Mouse (Mus musculus): ENCODE results near the gene Vamp5. TPM values are rescaled to one million over a fixed set of nuclear protein-coding genes. Genes with fewer than 3 reads are reported as not detected.

Vamp5 gene
- 10 to 100 TPM; 35.1 to 38.5 TPM for total RNA-seq (2021)
- long read RNA-seq, experiment 1, transcript Vamp5-203 (2 exons, 2,619 nt): minor isoform, 10 of 46 reads
- long read RNA-seq, experiment 1, transcript Vamp5-202 (3 exons, 623 nt): major isoform, 28 of 46 reads
- long read RNA-seq, experiment 1, partial matches to known transcripts: 3 of 46 reads
- long read RNA-seq, experiment 1, other reads (novel, unspliced or antisense): 5 of 46 reads
- long read RNA-seq, experiment 2, transcript Vamp5-202 (3 exons, 623 nt): major isoform, 20 of 23 reads
- long read RNA-seq, experiment 2, partial matches to known transcripts: 0 of 23 reads
- long read RNA-seq, experiment 2, other reads (novel, unspliced or antisense): 1 of 23 reads

DNA sequence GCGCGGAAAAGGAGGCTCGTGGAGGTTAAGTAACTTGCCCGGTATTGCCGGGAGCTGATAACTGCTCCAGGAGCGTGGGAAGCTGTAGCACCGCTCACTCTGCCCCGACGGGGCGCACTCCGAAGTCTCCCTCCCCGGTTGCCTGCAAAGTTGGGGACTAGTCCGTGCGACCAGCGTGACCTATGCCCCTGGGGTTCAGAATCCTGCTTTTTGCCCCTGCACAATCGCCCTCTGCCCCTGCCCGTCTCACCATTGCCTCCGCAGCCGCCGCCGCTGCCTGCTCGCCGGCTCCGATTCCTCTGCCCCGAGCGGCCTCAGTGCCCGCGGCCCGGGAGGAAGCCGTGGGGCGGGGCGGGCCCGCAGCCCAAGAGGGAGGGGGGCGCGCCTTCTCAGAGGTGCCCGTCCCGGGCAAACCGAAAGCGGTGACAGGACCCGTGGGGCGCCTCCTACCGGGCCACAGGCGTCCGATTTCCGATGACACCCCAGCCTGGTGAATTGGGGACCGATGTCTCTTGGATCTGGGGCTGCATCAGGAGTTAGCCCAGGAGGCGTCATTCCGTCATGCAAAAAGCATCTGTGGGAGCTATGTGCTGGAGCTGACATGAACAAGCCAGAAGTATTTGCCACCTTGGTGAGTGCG lies at the start of gene Vamp5:
TSS of gene Vamp5 (minus strand) at position 338 of the 640 bp plus-strand sequence.
- peak; percentile 90 to 95 for DNase-seq

DNA sequence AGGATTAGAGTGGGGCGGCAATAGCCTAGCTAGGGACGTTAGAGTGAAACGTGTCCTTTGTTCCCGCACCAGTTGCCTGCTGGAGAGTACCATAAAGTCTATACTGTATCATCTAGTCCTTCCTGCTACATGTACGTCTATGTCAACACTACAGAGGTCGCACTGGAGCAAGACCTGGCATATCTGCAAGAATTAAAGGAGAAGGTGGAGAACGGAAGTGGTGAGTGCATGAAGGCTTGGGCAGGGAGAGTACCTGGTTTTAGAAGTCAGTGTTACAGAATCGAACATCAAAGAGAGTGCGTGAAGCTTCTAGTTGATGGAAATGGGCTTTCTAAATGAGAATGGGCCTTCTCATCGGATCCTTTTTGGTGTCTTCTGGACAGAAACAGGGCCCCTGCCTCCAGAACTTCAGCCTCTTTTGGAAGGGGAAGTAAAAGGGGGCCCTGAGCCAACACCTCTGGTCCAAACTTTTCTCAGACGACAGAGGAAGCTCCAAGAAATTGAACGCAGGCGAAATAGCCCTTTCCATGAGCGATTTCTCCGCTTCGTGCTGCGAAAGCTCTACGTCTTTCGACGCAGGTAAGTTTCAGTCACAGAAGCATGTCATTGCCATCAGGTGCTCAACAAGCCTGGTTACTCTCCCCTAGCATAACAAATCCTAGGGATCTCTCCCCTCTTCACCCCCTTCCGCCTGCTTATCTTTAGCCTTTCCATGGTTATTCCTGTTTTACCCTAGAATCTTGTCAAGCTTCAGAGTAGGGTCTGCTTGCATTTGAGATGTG lies 49.0 kb upstream of the Vamp5 start:
- no peak for DNase-seq

- peak; percentile 81 to 85 for DNase-seq
Measured at GRCm38 (mm10) chr6:72428036-72428435, 47.8 kb upstream of the Vamp5 start.

DNA sequence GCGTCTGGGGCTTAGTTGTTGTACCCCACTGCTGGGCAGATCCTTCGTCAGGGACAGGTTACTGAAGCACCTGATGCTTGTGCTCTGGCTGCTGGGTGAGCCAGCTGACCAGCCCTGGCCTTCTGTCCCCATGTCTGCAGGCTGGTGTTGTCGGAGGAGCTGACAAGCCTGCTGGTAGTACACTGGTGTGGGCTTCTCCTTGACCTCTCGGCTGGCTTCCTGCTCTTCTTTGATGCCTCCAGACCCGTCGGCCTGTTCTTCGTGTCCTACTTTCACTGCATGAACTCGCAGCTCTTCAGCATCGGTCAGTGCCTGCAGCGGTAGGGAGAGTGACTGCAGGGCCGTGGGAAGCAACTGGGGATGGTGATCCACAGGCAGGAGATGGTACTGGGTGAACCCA lies 45.4 kb upstream of the Vamp5 start:
- DNase-seq: no peak

DNA sequence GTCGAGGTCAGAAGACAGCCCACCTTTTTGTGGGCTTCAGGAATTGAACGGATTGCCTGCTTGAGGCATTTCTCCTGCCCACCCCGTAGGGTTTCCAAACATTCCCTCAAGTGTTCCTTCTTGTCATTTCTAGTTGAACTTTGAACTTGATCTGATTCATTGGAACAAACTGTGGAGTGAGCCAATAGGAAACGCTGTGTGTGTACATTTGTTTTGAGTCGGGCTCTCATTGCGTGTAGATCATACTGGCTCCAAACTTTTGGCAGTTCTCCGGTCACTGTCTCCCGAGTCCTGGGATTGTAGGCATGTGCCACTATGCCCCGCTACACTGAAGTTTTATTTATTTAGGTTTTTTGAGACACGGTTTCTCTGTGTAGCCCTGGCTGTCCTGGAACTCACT lies 40.6 kb upstream of the Vamp5 start:
- DNase-seq: no peak

DNA sequence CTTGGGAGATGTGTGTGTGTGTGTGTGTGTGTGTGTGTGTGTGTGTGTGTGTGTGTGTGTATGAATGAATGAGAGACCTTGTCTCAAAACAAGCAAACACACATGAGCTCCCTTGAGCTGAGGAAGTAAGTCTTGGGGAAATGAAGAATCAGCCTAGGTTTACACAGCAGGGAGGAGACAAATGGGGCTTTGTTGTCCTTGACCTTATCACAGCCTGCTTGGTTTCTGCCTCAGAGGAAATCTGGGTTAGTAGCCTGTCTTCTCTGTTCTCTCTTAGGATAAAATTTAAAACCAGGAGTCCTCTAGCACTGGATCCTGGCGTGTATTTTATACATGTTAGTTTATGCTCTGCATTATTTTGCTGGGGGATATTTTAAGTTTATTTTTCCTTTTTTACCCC lies 39.5 kb upstream of the Vamp5 start:
- DNase-seq: no peak

DNA sequence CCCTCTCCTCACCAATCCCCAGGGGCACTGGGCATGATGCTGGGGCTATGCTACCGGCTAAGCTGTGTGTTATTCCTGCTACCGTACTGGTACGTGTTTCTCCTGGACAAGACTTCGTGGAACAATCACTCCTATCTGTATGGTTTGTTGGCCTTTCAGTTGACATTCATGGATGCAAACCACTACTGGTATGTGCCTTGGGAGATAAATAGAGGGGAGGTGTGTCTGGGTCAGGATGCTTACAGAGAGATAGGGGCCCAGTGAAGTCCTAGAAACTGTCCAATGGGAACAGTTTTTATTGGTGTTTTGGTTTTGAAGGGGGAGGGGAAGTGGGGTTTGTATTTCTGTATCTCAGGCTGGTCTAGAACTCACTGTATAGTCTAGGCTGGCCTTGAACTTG lies 38.0 kb upstream of the Vamp5 start:
- DNase-seq: no peak

- DNase-seq: no peak
Measured at GRCm38 (mm10) chr6:72415964-72416772, 35.9 kb upstream of the Vamp5 start.

- no peak for DNase-seq
Measured at GRCm38 (mm10) chr6:72415181-72415580, 34.9 kb upstream of the Vamp5 start.

- peak; percentile 97 for DNase-seq
Measured at GRCm38 (mm10) chr6:72414076-72414756, 33.9 kb upstream of the Vamp5 start, which contains the start of gene Ggcx. Ggcx (plus strand) TSS chr6:72414308.

- no peak for DNase-seq
Measured at GRCm38 (mm10) chr6:72410518-72410917, 30.2 kb upstream of the Vamp5 start.

GRCm38 (mm10) chr6:72410003-72410402 lies 29.7 kb upstream of the Vamp5 start:
- DNase-seq: no peak

- DNase-seq: peak; percentile 70 to 78
Measured at GRCm38 (mm10) chr6:72409567-72409966, 29.3 kb upstream of the Vamp5 start.

GRCm38 (mm10) chr6:72407119-72407518 lies 26.9 kb upstream of the Vamp5 start:
- peak; percentile 85 to 90 for DNase-seq

- DNase-seq: no peak
Measured at GRCm38 (mm10) chr6:72405356-72405755, 25.1 kb upstream of the Vamp5 start.

GRCm38 (mm10) chr6:72401875-72402274 lies 21.6 kb upstream of the Vamp5 start:
- DNase-seq: peak; percentile 80 to 82

GRCm38 (mm10) chr6:72399967-72400366 lies 19.7 kb upstream of the Vamp5 start:
- DNase-seq: no peak

GRCm38 (mm10) chr6:72396837-72397251 lies 16.6 kb upstream of the Vamp5 start:
- DNase-seq: no peak

DNA sequence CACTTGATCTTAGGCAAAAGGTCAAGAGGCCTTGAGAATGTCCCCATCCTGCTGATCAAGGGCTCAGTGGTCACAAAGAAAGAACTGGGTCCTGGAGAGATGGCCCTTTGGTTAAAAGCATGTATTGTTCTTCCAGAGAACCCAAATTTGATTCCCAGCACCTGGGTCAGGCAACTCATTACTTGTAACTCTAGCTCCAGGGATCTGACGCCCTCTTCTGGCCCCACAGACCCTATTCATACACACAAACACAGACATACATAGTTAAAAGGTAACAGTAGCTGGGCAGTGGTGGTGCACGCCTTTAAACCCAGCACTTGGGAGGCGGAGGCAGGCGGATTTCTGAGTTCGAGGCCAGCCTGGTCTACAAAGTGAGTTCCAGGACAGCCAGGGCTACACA lies 12.1 kb upstream of the Vamp5 start:
- no peak for DNase-seq

- DNase-seq: peak; percentile 83 to 88
Measured at GRCm38 (mm10) chr6:72390795-72391521, 10.7 kb upstream of the Vamp5 start.

All from adrenal gland, postnatal 36 days (tissue).